Mouse (Mus musculus) megakaryocyte-erythroid progenitor cell, adult 5-6 weeks (primary cell): ENCODE results near the gene Batf2. TPM values are rescaled to one million over a fixed set of nuclear protein-coding genes. Genes with fewer than 3 reads are reported as not detected.
A peak's percentile ranks its signal among the peaks of the same experiment; 100 is the strongest.

ENCODE experiments used
- ATAC-seq: replicated peaks from 2 replicates; pipeline ENCODE4 v1.8.0; 2016; ENCODE audit warnings: mild to moderate bottlenecking, inconsistent platforms; ENCODE audit not compliant: severe bottlenecking, poor library complexity, low FRiP score, low TSS enrichment
- total RNA-seq, 2 experiments: library from RNA; stranded (forward) in 1 of 2; stranded (reverse) in 1 of 2; fragments of 200-1000, 215-1000 nt in 1 of 2; fragments of >200 nt in 1 of 2; fragmentation: Nextera tagmentation in 1 of 2; gene quantifications; 2 replicates each; pipeline ENCODE4 v1.2.3; 2014 to 2017

Batf2 gene
- total RNA-seq (2014; fragmentation: Nextera tagmentation) (2.0 TPM in 1 of 2 replicates, not detected in the other), total RNA-seq (2017) (0.42 TPM in 1 of 2 replicates, not detected in the other)

DNA sequence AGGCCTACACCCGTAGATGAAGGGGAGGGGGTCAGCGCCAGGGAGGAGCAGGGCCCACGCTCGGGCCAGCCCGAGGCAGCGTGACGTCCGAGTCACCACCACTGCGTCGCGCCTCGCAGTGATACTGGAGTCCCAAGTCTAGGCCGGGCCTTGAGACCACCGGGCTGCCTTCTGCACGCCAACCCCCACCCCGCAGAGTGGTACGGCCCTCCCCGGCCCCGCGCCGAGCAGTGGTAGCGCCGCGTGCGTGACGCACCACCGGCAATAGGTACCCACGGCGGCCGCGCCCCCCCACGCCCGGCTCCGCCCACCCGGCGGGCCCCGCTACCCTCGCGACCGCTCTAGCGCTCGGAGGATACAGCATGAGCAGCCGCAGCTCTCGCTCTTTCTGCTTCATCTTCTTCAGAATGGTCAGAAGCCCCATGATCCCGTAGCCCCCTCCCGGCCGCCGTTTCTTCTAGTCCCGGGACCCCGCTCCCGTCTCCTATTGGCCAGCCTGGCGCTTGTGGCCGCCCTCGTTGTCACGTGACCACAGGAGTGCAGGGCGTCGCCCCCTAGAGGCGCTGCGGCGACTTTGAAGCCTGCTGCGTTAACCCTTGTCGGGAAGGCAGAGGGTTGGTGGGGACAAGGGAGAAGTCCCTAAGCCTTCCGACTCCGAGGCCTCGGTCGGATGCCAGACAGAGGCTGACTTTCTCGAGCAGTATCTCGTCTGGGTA is at the start of gene Batf2:
TSS of gene Batf2 (plus strand) at position 306 of the 716 bp plus-strand sequence.
- peak; percentile 90 for ATAC-seq

DNA sequence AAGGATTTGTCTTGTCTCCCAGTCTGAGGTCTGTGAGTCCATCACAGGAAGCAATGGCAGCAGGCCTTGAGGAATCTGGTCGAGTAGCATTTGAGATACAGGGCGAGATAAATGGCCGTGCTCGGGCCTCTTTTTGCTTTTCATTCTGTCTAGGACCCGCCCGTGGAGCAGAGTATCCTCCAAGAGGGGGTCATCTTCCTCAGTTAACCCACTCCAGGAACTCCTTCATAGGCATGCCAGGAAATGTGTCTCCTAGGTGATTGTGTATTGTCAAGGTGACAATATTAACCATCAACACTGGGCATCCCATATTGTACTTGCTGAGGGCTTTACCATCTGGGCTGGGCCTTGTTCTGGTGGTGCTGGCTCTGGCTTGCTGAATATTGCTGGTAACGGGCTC is 46.7 kb upstream of the Batf2 start, which contains the start of gene AC131692.1:
TSS of gene AC131692.1 (plus strand) at position 301 of the 400 bp plus-strand sequence.
- ATAC-seq: no peak

DNA sequence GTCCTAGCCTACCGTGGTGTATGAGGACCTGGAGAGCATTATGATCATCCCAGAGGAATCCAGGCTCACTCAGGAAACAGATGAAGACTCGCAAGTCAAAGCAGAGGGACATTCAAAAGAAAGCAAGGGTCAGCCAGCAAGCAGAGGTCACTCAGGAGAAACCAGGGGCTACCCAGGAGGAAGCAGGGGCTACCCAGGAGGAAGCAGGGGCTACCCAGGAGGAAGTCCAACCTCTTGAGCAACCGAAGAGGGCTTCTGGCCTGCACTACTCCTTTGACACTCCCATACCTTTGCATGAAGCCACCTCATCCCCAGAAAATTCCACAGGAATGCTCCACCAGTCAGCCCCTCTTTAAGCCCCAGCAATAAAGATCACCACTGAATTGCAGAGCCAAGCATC is 42.9 kb upstream of the Batf2 start:
- ATAC-seq: no peak

DNA sequence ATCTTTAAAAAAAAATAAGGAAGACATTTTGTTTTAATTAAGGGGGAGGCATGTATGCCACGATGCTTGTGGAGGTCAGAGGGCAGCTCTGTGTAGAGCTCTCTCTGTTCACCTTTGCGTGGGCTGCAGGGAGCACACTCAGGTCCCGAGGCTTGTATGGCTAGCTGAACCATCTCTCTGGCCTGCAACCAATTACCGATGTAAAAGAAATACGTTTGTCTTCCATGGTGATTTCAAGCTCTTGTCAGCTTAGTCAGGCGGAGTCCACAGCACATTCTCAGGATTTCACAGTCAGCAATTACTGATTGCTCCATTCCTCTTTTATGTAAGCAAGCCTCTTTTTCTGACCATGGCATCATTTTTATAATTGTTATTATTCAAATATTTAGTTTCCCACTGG is 39.6 kb upstream of the Batf2 start:
- no peak for ATAC-seq

DNA sequence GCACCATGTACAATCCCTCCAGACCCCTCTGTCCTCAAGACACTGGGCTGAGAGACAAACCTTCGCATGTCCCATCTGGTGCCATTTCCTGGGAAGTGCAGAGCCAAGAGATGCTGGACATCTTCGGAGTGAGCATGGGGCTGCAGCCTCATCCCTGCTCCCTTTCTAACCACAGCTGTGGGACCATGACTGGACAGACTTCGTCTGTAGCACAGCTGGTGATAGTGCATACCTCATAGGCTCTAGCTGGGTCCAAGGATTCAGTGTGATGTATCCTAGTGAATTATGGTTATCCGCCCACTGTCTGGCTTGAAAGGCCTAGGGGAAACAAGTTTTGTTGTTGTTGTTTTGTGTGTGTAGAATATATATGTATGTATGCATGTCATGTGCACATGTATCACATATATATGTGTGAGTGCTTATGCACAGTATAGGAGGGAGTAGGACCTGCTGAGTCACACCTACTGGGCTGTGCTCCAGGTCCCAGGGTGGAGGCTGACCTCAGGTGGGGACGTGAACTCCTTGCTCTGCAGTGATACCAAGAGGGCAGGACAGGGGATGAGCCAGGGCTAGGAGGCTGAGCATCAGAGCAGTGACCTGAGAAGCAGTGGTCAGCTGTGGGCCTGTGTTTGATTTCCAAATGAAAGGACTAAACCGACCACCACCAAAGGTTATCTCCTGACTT is 38.5 kb upstream of the Batf2 start:
- ATAC-seq: peak; percentile 68

DNA sequence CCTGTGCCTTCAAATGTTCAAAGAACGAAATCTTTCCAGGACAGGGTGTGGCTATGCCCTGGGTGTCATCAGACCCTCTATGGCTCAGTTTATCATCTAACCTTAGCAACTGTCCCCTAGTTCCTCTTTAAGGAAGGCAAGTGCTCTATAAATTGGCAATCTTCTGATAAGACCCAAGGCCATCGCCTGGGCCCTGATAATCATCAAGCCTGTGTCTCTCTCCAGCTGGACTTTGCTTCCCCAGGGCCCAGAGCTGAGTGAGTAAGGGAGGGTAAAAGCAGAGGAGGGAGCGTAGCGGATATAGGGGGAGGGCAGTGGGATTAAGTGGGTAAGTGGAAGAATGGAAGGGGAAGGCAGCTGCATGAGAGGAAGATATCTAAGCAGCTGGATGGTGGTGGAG is 36.3 kb upstream of the Batf2 start:
- ATAC-seq: no peak

DNA sequence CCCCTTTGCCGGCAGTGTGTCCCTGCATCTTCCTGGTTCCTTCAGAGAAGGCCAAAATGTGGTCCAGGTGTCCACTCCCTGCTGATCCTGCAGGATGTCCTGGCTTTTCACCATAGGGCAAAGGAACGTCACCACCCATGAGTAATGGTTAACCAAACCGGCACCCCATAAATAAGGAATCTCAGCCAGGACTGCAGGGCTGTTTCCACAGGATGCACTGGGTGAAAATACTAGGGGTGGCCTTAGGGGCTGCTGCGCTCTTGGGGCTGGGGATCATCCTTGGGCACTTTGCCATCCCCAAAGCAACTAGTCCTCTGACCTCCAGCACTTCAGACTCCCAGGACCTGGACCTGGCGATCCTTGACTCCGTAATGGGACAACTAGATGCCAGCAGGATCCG is 35.2 kb upstream of the Batf2 start, which contains the start of gene Naaladl1:
TSS of gene Naaladl1 (plus strand) at position 197 of the 400 bp plus-strand sequence.
- no peak for ATAC-seq

DNA sequence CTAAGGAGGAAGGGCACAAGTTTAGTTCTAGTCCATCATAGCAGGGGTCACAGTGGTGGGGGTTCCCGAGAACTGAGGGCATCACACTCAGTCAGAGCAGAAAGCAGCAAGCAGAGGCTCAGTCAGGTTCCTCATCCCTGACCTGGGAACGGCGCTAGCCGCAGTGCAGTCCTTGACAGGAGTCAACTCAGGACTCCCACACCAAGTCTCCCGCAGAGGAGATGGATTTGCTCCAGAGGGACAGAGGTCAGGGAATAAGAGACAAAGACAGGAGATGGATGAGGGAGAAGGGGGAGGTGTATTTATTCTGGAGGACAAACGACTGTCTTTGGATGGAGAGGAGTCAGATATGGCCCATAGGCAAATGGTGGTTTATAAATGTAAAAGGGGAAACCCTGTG is 27.7 kb upstream of the Batf2 start:
- ATAC-seq: no peak

DNA sequence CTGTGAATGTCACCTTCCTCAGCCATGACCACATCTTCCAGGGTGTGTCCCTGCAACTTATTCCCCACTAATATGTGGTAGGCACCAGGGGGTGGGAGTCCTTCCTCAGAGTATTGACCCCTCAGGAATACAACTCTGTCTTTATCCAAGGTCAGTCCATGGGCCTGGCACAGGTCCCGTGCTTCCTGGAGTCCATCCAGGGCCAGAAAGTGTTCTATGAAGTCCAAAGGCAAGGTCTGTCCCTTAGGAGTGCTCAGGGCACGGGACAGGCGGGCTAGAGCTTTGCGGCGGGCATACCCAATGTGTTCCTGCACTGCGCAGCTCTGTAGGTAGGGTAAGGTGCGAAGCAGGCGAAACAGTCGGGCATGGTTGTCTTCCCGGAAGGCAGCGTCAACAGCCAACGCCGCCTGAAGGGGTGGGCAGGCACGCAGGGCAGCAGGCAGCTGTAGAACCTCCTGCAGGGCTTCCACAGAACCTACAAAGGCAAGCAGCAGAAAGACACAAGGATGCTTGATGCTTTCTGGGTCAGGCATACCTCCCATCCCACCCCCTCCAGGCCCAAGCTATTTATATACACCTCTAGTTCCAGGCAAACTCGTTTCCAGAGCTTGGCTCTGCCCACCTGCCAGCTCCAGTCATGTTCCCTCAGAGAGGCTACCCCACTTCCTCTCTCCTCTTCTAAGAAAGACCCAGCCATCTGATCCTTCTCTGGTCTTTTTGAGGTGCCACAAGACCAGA is 24.5 kb upstream of the Batf2 start:
- no peak for ATAC-seq

DNA sequence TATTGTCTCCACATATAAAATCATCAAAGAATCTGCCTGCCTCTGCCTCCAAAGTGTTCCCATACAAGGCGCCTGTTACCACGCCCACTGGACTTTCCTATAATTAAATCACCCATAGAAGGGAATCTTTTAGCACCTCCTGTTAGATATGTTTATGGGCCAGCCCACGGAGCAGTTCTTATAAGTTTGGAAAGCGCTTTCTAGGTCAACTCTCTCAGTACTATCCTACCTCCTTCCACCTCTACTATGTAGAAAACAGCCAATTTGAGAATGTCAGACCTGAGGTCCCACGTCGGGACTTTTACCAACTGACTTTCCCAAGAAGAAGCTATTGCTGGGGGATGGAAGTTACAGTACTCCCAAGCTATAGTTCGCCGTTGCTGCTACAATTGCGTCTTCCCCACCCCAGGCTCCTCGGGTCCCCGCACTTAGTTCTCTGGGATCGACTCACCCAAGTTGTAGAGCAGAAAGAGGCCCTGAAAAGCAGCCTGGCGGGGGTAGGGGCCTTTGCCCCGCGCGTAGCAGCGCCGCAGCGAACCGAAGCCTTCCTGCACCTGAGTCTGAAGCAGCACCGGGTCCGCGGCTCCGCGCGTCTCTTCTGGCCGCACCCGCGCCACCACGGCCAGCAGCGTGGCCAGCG is 23.3 kb upstream of the Batf2 start:
- no peak for ATAC-seq

DNA sequence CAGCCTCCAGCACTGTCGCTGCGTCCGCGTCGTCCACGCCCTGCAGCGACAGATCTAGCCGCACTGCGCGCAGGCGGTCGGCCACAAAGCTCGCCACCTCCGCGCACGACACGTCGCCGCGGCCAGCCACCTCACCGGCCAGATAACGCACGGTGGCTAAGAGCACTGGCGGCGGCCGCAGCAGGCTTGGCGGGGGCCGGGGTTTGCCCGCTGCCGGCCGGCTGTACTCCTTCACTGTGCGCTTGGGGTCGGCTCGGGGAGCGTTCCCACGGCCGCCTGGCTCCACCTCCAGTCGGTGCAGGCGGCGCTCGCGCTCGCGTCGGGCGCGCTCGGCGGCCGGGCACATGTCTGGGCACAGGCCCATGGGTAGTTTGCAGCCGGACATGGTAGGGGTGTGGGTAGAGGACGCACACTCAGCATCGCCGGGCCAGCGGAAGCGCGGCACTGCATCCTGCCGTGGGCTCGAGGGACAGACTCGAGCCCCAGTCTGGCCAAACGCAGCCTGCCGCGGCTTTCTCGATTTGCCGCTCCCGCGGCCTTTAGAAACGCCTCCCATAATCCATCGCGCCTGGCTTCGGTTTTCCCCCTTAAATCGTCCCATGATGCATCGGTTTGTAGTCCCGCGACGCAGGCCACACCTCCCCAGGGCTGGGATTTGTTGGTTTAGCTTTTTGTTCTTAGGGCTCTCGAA is 22.7 kb upstream of the Batf2 start, which contains the start of gene Sac3d1:
TSS of gene Sac3d1 (minus strand) at position 665 of the 691 bp plus-strand sequence.
- ATAC-seq: peak; percentile 74

DNA sequence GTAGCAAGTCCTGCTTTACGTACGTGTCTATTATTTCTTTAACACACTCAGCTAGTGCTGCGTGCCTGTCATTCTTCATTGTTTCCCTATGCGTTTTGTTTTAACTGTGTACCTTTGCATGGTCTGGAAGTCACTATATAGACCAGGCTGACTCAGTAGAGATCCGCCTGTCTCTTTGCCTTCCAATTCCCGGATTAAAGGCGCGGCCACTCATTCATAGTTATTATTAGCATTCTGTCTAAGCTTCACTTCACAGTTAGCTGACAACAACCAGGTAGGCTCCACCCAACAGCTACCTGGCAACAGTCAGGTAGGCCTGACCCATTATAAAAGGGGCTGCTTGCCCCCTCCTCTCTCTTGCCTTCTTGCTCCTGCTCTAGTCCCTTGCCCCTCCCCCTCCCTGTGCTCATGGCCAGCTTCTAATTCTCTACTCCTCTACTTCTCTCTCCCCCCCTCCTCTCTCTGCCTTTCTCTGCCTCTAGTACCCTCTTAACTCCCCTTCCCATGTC is 22.1 kb upstream of the Batf2 start:
- no peak for ATAC-seq

DNA sequence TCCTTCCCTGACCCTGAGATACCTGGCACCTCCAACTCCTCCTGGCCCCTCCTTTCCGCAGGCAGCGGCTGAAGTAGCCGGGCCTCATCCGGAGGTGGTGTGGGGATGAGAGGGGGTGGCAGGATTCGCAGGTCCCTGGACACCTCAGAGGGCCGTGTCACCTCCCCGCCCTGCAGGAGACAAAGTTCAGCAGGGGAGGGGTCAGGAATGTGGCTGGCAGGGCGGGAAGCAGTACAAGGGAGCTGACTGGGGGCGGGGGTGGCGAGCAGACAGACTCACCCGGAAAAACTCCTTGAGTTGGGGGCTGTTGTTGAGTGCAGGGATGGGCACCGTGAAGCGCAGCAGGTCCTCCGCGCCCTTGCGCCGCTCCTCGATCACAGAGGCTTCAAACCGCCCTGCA is 19.0 kb upstream of the Batf2 start:
- ATAC-seq: no peak

DNA sequence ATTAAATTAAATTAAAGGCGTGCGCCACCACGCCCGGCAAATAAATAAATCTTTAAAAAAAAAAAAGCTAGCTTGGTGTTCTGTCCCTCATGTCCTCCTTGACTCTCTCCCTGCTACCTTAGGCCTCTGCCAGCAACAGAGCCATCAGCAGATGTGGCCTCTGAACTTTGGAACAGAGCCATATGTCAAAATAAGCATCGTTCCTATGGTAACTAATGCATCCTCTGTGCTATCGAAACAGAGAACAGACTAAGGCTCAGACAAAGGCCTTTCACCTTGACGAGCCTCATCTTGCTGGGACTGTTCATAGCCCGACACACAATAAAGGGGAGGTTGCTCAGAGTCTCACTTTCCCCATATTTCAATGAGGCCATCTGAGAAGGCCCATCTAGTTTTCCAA is 17.5 kb upstream of the Batf2 start:
- ATAC-seq: no peak

DNA sequence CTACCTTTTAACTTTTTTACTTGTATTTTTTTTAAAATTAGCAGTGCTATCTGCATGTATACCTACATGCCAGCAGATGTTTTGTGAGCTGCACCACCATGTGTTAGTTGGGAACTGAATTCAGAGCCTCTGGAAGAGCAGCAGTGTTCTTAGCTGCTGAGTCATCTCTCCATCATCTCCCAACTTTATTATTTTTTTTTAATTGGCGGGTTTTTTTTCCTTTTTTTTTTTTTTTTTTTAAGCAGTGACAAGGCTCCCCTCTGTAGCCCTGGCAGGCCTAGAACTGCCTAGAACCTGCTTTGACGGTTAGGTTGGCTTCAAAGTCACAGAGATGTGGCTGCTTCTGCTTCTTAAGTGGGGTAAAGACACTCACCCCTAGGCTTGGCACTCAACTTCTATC is 15.9 kb upstream of the Batf2 start:
- ATAC-seq: no peak

DNA sequence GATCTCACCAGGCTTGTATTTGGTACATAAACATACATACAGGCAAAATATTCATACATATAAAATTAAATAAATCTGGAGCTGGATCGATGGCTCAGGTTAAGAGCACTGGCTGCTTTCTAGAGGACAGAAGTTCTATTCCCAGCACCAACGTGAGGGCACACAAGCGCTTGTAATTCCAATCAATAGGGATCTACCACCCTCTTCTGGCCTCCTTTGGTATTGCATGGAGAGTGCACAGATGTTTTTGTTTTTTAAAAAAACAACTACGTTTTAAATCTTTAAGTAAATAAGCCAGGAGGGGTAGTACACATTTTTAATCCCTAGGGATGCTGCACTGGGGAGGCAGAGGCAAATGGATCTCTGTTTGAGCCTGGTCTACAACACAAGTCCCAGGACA is 14.5 kb upstream of the Batf2 start:
- ATAC-seq: 0 out of 2 replicates have a peak, but pooled peaks have one; percentile 16

DNA sequence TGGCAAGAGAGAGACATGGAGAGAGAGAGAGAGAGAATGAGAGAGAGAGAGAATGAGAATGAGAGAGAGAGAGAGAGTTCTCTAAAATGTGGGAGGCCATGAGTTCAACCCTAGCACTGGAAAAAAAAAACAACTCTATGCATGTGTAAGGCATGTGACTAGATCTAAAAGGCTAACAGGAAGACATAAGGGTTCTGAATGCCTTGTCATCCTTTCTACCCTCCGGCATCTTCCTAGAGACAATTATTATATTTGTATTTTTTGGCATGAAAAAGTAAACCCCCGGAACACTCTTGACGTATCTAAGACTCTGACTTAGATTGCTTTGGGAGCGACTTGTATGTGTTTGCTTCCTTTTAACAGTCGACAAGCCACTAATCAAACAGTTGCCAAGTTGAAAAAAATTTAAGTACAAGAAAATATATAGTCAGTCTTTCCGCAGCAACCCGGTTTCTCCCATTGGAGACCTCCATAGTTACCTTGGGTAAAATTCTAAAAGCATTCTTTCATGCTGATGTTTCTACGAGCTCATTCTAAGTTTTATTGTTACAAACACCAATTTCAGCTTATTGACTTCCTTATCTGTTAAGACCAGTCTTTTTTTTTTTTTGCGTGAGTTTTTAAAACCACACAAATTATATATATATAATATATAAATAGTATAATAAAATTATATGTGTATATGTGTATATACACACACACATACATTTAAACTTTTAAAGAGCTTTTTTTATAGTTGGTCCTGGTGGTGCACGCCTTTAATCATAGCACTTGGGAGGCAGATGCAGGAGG is 13.8 kb upstream of the Batf2 start:
- no peak for ATAC-seq

DNA sequence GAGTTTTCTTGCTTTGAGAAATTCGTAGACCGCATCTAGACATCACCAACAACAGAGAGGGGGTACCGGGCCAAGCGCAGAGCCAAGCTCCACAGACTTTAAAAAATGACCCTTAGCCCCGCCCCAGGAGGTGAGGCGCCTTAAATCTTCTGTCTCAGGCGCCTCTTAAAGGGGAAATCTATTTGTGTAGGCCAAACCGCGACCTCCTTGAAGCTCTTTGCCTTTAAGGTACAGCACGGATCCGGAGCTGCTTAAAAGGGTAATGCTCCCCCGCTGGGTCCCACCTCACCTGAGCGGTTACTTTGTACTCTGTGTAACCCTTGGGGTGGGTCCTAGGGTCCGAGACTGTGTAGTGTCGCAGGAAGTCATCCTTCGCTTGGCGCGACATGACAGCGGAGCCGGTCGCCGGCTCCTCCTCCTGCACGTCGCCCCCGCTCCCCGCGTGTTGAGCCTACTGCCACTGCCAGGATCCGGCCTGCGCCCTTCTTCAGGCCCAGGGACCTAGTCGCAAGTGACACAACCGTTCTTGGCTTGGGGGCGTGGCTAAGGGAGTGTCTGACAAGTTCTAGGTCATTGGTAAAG is 12.9 kb upstream of the Batf2 start, which contains the start of gene Snx15:
TSS of gene Snx15 (minus strand) at position 545 of the 582 bp plus-strand sequence.
- peak; percentile 92 for ATAC-seq
